Mouse (Mus musculus) limb, embryonic 12.5 days (tissue): Measurements from ENCODE around the gene Fam189a2. TPM values are rescaled to one million over a fixed set of nuclear protein-coding genes. Genes with fewer than 3 reads are reported as not detected.

Experiments used
- ATAC-seq: fragments of 200-750 bp; cut with Nextera tagmentation; 2 replicates; pipeline ENCODE4 v1.8.0; 2017; ENCODE audit warnings: low read depth, moderate TSS enrichment; ENCODE audit not compliant: insufficient number of reproducible peaks, insufficient read depth, low FRiP score, low TSS enrichment
- H3K27ac ChIP-seq: fragments of 300-500 bp; sonication (generic); 2 replicates; pipeline ENCODE4 v1.5.1; 2016; ENCODE audit warnings: mild to moderate bottlenecking, moderate library complexity
- H3K27me3 ChIP-seq: fragments of 300-500 bp; sonication (generic); 2 replicates; pipeline ENCODE4 v1.6.1; 2016; ENCODE audit warnings: mild to moderate bottlenecking, moderate library complexity
- H3K36me3 ChIP-seq: fragments of 300-500 bp; sonication (generic); 2 replicates; pipeline ENCODE4 v1.6.1; 2016; ENCODE audit warnings: mild to moderate bottlenecking, moderate library complexity
- H3K4me1 ChIP-seq: fragments of 300-500 bp; sonication (generic); replicated peaks from 2 replicates; pipeline ENCODE4 v1.6.1; 2016
- H3K4me2 ChIP-seq: fragments of 300-500 bp; sonication (generic); 2 replicates; pipeline ENCODE4 v1.6.1; 2016; ENCODE audit warnings: mild to moderate bottlenecking, moderate library complexity
- H3K4me3 ChIP-seq: fragments of 300-500 bp; sonication (generic); replicated peaks from 2 replicates; pipeline ENCODE4 v1.5.1; 2016; ENCODE audit warnings: mild to moderate bottlenecking
- H3K9ac ChIP-seq: fragments of 300-500 bp; sonication (generic); replicated peaks from 2 replicates; pipeline ENCODE4 v1.6.1; 2016; ENCODE audit warnings: mild to moderate bottlenecking, moderate library complexity
- H3K9me3 ChIP-seq: fragments of 300-500 bp; sonication (generic); 2 replicates; pipeline ENCODE4 v1.6.1; 2016; ENCODE audit warnings: mild to moderate bottlenecking, moderate library complexity
- WGBS: fragments of 180-500 bp; shearing (Covaris S2); methylation state at CpG from one replicate; pipeline ENCODE4 v1.1.7; 2016; 5-methylcytosine and 5-hydroxymethylcytosine counted together
- polyA plus RNA-seq: library from polyadenylated mRNA; unstranded; fragments of >200 nt; fragmentation: Nextera tagmentation; extraction: Ambion mirVana; gene quantifications from 2 replicates; pipeline ENCODE4 v1.2.1, GENCODE M21; 2016

The Fam189a2 gene
- polyA plus RNA-seq, 1 experiment from 2014 or later, result 0.19 TPM

DNA sequence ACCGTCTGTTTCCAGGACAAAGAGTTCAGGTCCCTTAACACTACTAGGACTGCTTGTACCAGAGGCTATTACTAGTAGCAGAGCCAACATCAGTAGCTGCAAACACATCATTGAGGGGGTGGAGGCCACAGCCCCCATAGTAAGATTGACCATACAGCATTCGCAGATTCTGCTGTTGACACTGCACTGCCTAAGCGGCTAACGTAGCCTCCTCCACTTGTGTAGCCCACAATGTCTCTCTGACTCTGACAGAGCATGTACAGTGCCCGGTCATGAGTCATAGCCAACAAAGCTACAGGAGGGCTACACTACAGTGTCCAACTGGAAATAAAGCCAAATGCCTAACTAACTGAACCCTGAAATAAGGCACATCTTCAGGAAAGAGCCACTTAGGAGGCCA, 105.3 kb downstream of the Fam189a2 start:
- Histone ChIP-seq H3K9ac (no peak overlapping the region), H3K27me3 (no peaks in the 10 kb centered on the region), H3K4me1 (no peaks in the 10 kb centered on the region), H3K9me3 (no peaks in the 10 kb centered on the region), H3K27ac (no peak overlapping the region), H3K4me3 (no peak overlapping the region), H3K4me2 (no peak overlapping the region), H3K36me3 (no peaks in the 10 kb centered on the region)
- ATAC-seq, result no peak
- 94% methylated on average over 5 of the region's 5 CpGs for WGBS

DNA sequence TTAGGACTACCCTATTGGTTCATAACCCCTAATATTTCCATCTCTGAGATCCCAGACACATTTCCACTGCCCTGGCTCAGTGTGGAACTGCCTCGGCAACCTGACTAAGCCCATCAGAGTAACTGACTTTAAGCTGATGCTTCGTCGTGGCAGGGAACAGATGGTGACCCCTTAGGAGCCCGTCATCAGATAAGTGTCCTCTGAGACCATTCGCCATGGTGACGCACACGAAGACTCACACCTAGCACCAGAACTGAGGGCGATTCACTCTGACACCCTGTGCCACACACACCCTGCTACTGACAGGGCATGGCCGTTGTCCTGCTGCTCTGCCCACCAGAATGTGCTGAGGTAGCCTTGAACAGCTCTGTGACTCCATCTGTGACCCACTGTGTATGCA, 106.0 kb downstream of the Fam189a2 start:
- no peak for ATAC-seq
- Histone ChIP-seq H3K4me1 (no peaks in the 10 kb centered on the region), H3K27me3 (no peaks in the 10 kb centered on the region), H3K36me3 (no peaks in the 10 kb centered on the region), H3K9me3 (no peaks in the 10 kb centered on the region), H3K27ac (no peak overlapping the region), H3K4me2 (no peak overlapping the region), H3K4me3 (no peak overlapping the region), H3K9ac (no peak overlapping the region)
- 82% methylated on average over 9 of the region's 9 CpGs for WGBS

DNA sequence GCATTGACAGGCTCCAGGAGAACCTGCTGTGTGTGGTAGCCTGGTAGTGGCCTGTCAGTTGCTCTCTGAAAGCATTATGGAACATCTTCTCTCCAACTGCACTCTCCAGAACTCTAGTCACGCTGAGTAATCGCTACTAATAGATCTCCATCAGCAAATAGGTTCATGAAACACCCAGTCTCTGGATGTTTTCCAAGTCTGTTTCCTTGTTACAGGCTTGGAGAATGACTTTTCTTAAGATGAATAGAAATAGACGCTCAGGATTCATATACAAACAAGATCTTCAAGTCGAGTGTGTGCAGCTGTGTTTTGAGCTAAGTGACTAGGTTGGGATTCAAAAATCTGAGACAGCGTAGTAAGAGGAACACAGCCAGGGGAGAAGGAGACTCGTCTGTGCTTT, 106.8 kb downstream of the Fam189a2 start:
- no peak overlapping the region for H3K4me2 ChIP-seq
- no peaks in the 10 kb centered on the region for H3K4me1 ChIP-seq
- no peak overlapping the region for H3K9ac ChIP-seq
- no peaks in the 10 kb centered on the region for H3K9me3 ChIP-seq
- H3K27ac ChIP-seq, result no peak overlapping the region
- no peak overlapping the region for H3K4me3 ChIP-seq
- ATAC-seq, result no peak
- WGBS, result 82% methylated on average over 6 of the region's 6 CpGs
- H3K27me3 ChIP-seq, result no peaks in the 10 kb centered on the region
- no peaks in the 10 kb centered on the region for H3K36me3 ChIP-seq

Other genes starting within 250 kb of the Fam189a2 start
- 27.7 and 28.6 TPM in 2 replicates for gene Tjp2, start 194.0 kb upstream of the Fam189a2 start, polyA plus RNA-seq
- 63.3 and 64.1 TPM in 2 replicates for gene Fxn, start 249.6 kb upstream of the Fam189a2 start, polyA plus RNA-seq